16 mouse cellular contexts compared by ENCODE assay signal in the genomic region with DNA sequence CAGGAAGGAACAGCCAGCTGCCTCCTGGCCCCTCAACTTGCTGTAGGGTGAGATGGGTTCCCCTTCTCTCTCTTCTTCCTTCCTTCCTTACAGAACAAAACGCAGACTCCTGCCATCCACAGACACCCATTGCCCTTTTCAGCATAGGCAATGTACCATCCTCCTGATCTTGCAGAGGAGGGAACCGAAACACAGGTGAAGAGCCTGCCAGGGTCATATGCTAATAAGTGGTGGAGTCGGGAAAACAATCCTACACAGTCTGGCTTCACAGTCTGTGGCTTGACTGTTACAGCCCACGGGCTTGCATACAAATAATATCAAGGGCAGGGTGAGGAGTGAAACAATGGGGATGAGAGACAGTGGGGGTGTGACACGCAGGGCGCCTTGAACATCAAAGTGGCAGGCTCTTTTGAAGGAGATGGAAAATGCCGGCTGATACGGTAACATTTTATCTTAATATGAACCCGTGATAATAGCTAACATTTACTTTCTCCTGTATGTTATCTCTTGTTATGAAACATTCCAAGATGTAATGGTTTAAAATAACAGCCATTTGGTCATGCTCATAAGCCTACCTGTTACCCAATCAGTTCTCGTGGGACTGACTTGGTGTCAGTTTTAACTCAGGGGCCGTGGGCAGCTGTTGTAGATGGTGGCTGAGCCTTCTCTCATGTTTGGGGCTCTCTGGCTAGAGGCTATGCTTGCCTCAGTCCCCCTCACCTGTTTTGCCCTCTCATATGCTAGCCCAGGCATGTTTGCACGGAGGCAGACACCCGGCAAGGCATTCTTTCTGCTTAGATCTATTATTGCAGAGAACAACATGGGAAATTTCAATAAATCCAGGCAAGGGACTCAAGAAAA.
"Had no signal": no experiment of that assay in that cellular context is flagged by ENCODE, and none has a peak within 500 bp of the region (broad histone marks: within the 10 kb centered on the region; RNA-seq: fewer than 3 reads in every experiment).

No protein-coding gene starts in this region.

- ATAC-seq: midbrain, embryonic 15.5 days had no signal

- H3K27me3 ChIP-seq: liver, embryonic 13.5 days; midbrain, embryonic 12.5 days; midbrain, embryonic 15.5 days; neural tube, embryonic 12.5 days; neural tube, embryonic 15.5 days had no signal

- H3K4me2 ChIP-seq: liver, embryonic 13.5 days; midbrain, embryonic 12.5 days; midbrain, embryonic 15.5 days; neural tube, embryonic 12.5 days; neural tube, embryonic 15.5 days had no signal

- H3K36me3 ChIP-seq: liver, embryonic 13.5 days; midbrain, embryonic 12.5 days; midbrain, embryonic 15.5 days; neural tube, embryonic 12.5 days; neural tube, embryonic 15.5 days had no signal

- H3K9ac ChIP-seq: liver, embryonic 13.5 days; midbrain, embryonic 12.5 days; midbrain, embryonic 15.5 days; neural tube, embryonic 12.5 days; neural tube, embryonic 15.5 days had no signal

- H3K4me3 ChIP-seq: layer of hippocampus, adult 2 months; left cerebral cortex, adult 2 months; liver, embryonic 13.5 days; midbrain, embryonic 12.5 days; midbrain, embryonic 15.5 days; neural tube, embryonic 12.5 days; neural tube, embryonic 15.5 days had no signal

- H3K9me3 ChIP-seq: liver, embryonic 13.5 days; midbrain, embryonic 12.5 days; midbrain, embryonic 15.5 days; neural tube, embryonic 12.5 days; neural tube, embryonic 15.5 days had no signal

- H3K27ac ChIP-seq: layer of hippocampus, adult 2 months; left cerebral cortex, adult 2 months; liver, embryonic 13.5 days; midbrain, embryonic 12.5 days; midbrain, embryonic 15.5 days; neural tube, embryonic 12.5 days; neural tube, embryonic 15.5 days had no signal

- H3K4me1 ChIP-seq: liver, embryonic 13.5 days; midbrain, embryonic 15.5 days; neural tube, embryonic 12.5 days; neural tube, embryonic 15.5 days had no signal

- DNase-seq: kidney, adult 18-20 months; kidney, postnatal 14 days; layer of hippocampus, adult 9-11 months; liver, embryonic 13.5 days; lung, adult 2 months; lung, postnatal 14 days; lung, postnatal 4 days; retina, postnatal 1 day; right cerebral cortex, postnatal 25 days; thymus, postnatal 36 days had no signal
